ENCODE assay signal across 20 mouse cellular contexts in genomic region chr3:136742258-136743057, GRCm38 (mm10).
DNase-seq lines count a peak whose midpoint lies in the region; ATAC-seq and TF ChIP-seq lines count a peak whose summit lies in the region.
"Had no signal": no experiment of that assay in that cellular context is flagged by ENCODE, and none has a peak within 500 bp of the region (broad histone marks: within the 10 kb centered on the region; RNA-seq: fewer than 3 reads in every experiment).

No protein-coding gene starts in this region.

- no peak for DNase-seq in heart, adult 2 months
- DNase-seq in 416B (ENCODE audit: low read depth) (peak; percentile 45), CH12.LX (ENCODE audit: extremely low read depth) (peak; percentile 98)
- peak; percentile 82 for DNase-seq in induced T-regulatory cell, adult 2 months (ENCODE audit: low read depth)
- DNase-seq in urinary bladder, postnatal 4 days (ENCODE audit: low spot score in 2 of 2): no peak
- no peak for DNase-seq in layer of hippocampus, adult 9-10 months (ENCODE audit: low spot score)
- no peak for DNase-seq in gastrocnemius, postnatal 25 days
- DNase-seq: adrenal gland, postnatal 36 days; cerebellum, adult 11-12 months; heart, adult 11 months; kidney, adult 9 months; midbrain, embryonic 14.5 days; thymus, postnatal 14 days had no signal

- dilution Hi-C loops in CH12.LX (cut with MboI; ENCODE audit: extremely low pct_ligation_motif_present, extremely low pct_unique_long_range_greater_than_20kb, low sequenced_read_pairs): no loop called here

- H3K4me1 ChIP-seq in heart, embryonic 14.5 days (ENCODE audit: control insufficient read depth in 2 of 2, insufficient read depth in 2 of 2, low read length in 2 of 2): peaks cover 16 to 37% of the 10 kb centered on the region in 2 experiments
- H3K4me1 ChIP-seq in heart, adult 2 months (ENCODE audit: control insufficient read depth, insufficient read depth, low read length): peaks cover 12% of the 10 kb centered on the region
- H3K4me1 ChIP-seq in CH12.LX (ENCODE audit: control insufficient read depth in 1 of 2, insufficient read depth in 2 of 2): peaks cover 58 to 96% of the 10 kb centered on the region in 2 experiments

- no peaks in the 10 kb centered on the region for H3K27me3 ChIP-seq in heart, embryonic 14.5 days (ENCODE audit: control insufficient read depth, insufficient read depth, low read length)
- H3K27me3 ChIP-seq in heart, adult 2 months (ENCODE audit: control insufficient read depth, insufficient read depth, low read length): no peaks in the 10 kb centered on the region
- H3K27me3 ChIP-seq in CH12.LX (replicated peaks): no peaks in the 10 kb centered on the region
- H3K27me3 ChIP-seq: hindbrain, embryonic 15.5 days; neural tube, embryonic 13.5 days had no signal

- no peak overlapping the region for H3K9ac ChIP-seq in heart, embryonic 14.5 days (ENCODE audit: low read length)
- no peak overlapping the region for H3K9ac ChIP-seq in heart, adult 2 months (ENCODE audit: low read depth, low read length)
- H3K9ac ChIP-seq in CH12.LX (ENCODE audit: insufficient read depth, low read depth): no peak overlapping the region
- H3K9ac ChIP-seq: hindbrain, embryonic 15.5 days; liver, embryonic 14.5 days; neural tube, embryonic 13.5 days had no signal

- no peaks in the 10 kb centered on the region for H3K9me3 ChIP-seq in heart, embryonic 14.5 days (ENCODE audit: control insufficient read depth, low read length)
- H3K9me3 ChIP-seq in CH12.LX (replicated peaks; ENCODE audit: low read length): no peaks in the 10 kb centered on the region
- H3K9me3 ChIP-seq: hindbrain, embryonic 15.5 days; limb, embryonic 10.5 days; neural tube, embryonic 13.5 days had no signal

- no peaks in the 10 kb centered on the region for H3K36me3 ChIP-seq in heart, embryonic 14.5 days (ENCODE audit: control insufficient read depth, insufficient read depth, low read length)
- H3K36me3 ChIP-seq in heart, adult 2 months (ENCODE audit: control insufficient read depth, insufficient read depth, low read length): peaks cover 4% of the 10 kb centered on the region; the same call in 1 of the 2 replicates
- peaks cover 0 to 14% of the 10 kb centered on the region in 2 experiments for H3K36me3 ChIP-seq in CH12.LX (replicated peaks in 1 of 2; ENCODE audit: control insufficient read depth in 1 of 2, insufficient read depth in 1 of 2, low read length in 1 of 2)
- H3K36me3 ChIP-seq: hindbrain, embryonic 15.5 days; limb, embryonic 10.5 days; neural tube, embryonic 13.5 days had no signal

- TF ChIP-seq CTCF in heart, adult 2 months (IDR thresholded peaks at IDR 0.05): no peak
- no peak for TF ChIP-seq CTCF in CH12.LX (conservative IDR thresholded peaks at IDR 0.05 in 1 of 2, IDR thresholded peaks at IDR 0.05 in 1 of 2; ENCODE audit: low read depth in 2 of 2, low read length in 2 of 2)

- TF ChIP-seq POLR2A in heart, adult 2 months (IDR thresholded peaks at IDR 0.05; ENCODE audit: insufficient read depth, low read depth, low read length): no peak
- TF ChIP-seq POLR2A in CH12.LX (IDR thresholded peaks at IDR 0.05; ENCODE audit: low read depth, low read length): no peak

- 49% methylated on average over 9 of the region's 9 CpGs for WGBS in heart, embryonic 14.5 days
- 60% methylated on average over 9 of the region's 9 CpGs for whole genome bisulfite sequencing in heart, adult 2 months

- no peak overlapping the region for H3K4me2 ChIP-seq in heart, embryonic 14.5 days (ENCODE audit: low read length)
- H3K4me2 ChIP-seq in CH12.LX (ENCODE audit: insufficient read depth, low read depth, poor library complexity, severe bottlenecking): peak overlapping the region; percentile 26
- H3K4me2 ChIP-seq: hindbrain, embryonic 15.5 days; neural tube, embryonic 13.5 days had no signal

- peaks cover 14% of the 10 kb centered on the region for H3K79me2 ChIP-seq in heart, adult 2 months (replicated peaks; ENCODE audit: control insufficient read depth, insufficient read depth, low read length)
- H3K79me2 ChIP-seq in CH12.LX (replicated peaks; ENCODE audit: control insufficient read depth, extremely low read depth, insufficient read depth, poor library complexity, severe bottlenecking): peaks cover 59% of the 10 kb centered on the region

- peak; percentile 16 for TF ChIP-seq RAD21 in CH12.LX (IDR thresholded peaks at IDR 0.05; ENCODE audit: low read depth, low read length)

- H3K27ac ChIP-seq in heart, embryonic 14.5 days (replicated peaks in 1 of 2; ENCODE audit: control insufficient read depth in 1 of 2, insufficient read depth in 1 of 2, low read depth in 2 of 2, low read length in 2 of 2): peak overlapping the region; percentile 2 to 19; a peak in 1 of 4 replicates
- no peak overlapping the region for H3K27ac ChIP-seq in heart, adult 2 months
- H3K27ac ChIP-seq in CH12.LX (ENCODE audit: insufficient read depth, low read depth): peak overlapping the region; percentile 72
- H3K27ac ChIP-seq: hindbrain, embryonic 15.5 days; limb, embryonic 10.5 days; liver, embryonic 14.5 days; neural tube, embryonic 13.5 days had no signal

- intact Hi-C loops in heart, adult 2 months (cut with DNase I): loop anchor here (2.0 to 5.0 kb wide), 2 partner anchors 16 to 60 kb away; no protein-coding TSS in a partner anchor

- in situ Hi-C loops in CH12.LX (cut with MboI; ENCODE audit: low pct_ligation_motif_present, low pct_unique_long_range_greater_than_20kb, low sequenced_read_pairs): loop anchor here (5.0 kb wide), 1 partner anchor 70 kb away; the partner anchor contains the start of gene Ppp3ca

- H3K4me3 ChIP-seq in heart, embryonic 14.5 days (ENCODE audit: control insufficient read depth in 1 of 2, insufficient read depth in 1 of 2, low read depth in 1 of 2, low read length in 2 of 2): no peak overlapping the region
- no peak overlapping the region for H3K4me3 ChIP-seq in heart, adult 2 months
- H3K4me3 ChIP-seq in CH12.LX (replicated peaks in 1 of 3; ENCODE audit: low read depth in 2 of 3, low read length in 2 of 3, poor library complexity in 1 of 3): no peak overlapping the region
- H3K4me3 ChIP-seq: erythroblast, embryonic 14.5 days; hindbrain, embryonic 15.5 days; layer of hippocampus, adult 2 months; limb, embryonic 10.5 days; neural tube, embryonic 13.5 days had no signal

- ATAC-seq in heart, embryonic 14.5 days (ENCODE audit: insufficient number of reproducible peaks, insufficient read depth, low FRiP score, low read depth): no peak

- no peak for TF ChIP-seq EP300 in heart, adult 2 months (IDR thresholded peaks at IDR 0.05; ENCODE audit: insufficient read depth, low read depth, low read length)
- peak; percentile 99 for TF ChIP-seq EP300 in CH12.LX (IDR thresholded peaks at IDR 0.05; ENCODE audit: low read length)

TF ChIP-seq in CH12.LX, 34 proteins besides CTCF, POLR2A, EP300 and RAD21 (continues in another document):
- TF ChIP-seq ETS1 (conservative IDR thresholded peaks at IDR 0.05; ENCODE audit: low read depth, low read length) (peak; percentile 97), KAT2A (IDR thresholded peaks at IDR 0.05; ENCODE audit: insufficient replicate concordance, low read length) (no peak), ZC3H11A (IDR thresholded peaks at IDR 0.05; ENCODE audit: low read depth, low read length) (no peak), JUND (conservative IDR thresholded peaks at IDR 0.05; ENCODE audit: low read depth, low read length) (peak; percentile 98), MEF2A (IDR thresholded peaks at IDR 0.05; ENCODE audit: borderline replicate concordance, low read depth, low read length) (peak; percentile 94), E2F4 (IDR thresholded peaks at IDR 0.05; ENCODE audit: insufficient replicate concordance, low read depth, low read length) (0 out of 2 replicates have a peak, but pooled peaks have one; percentile 39), NRF1 (IDR thresholded peaks at IDR 0.05; ENCODE audit: low read depth, low read length) (no peak), MYC (IDR thresholded peaks at IDR 0.05; ENCODE audit: low read depth, low read length) (peak; percentile 69), HCFC1 (IDR thresholded peaks at IDR 0.05; ENCODE audit: low read depth, low read length) (peak; percentile 31; the same call in 1 of the 2 replicates), BHLHE40 (IDR thresholded peaks at IDR 0.05; ENCODE audit: low read depth, low read length) (peak; percentile 91), SIN3A (IDR thresholded peaks at IDR 0.05; ENCODE audit: low read length) (no peak; the same call in 1 of the 2 replicates), ZNF384 (IDR thresholded peaks at IDR 0.05; ENCODE audit: low read depth, low read length) (no peak; the same call in 1 of the 2 replicates), MAX (IDR thresholded peaks at IDR 0.05; ENCODE audit: low read length) (peak; percentile 35), RCOR1 (conservative IDR thresholded peaks at IDR 0.05; ENCODE audit: low read depth, low read length) (peak; percentile 96), UBTF (IDR thresholded peaks at IDR 0.05; ENCODE audit: low read depth, low read length) (no peak; the same call in 1 of the 2 replicates), IRF4 (IDR thresholded peaks at IDR 0.05; ENCODE audit: low read depth, low read length) (peak; percentile 99), MAFK (IDR thresholded peaks at IDR 0.05; ENCODE audit: insufficient replicate concordance, low read length) (peak; percentile 89), USF1 (IDR thresholded peaks at IDR 0.05; ENCODE audit: low read depth, low read length) (no peak), NELFE (IDR thresholded peaks at IDR 0.05; ENCODE audit: low read depth, low read length) (no peak), CHD2 (IDR thresholded peaks at IDR 0.05; ENCODE audit: low read length) (peak; percentile 67), CHD1 (IDR thresholded peaks at IDR 0.05; ENCODE audit: low read depth, low read length) (no peak; the same call in 1 of the 2 replicates), GABPA (IDR thresholded peaks at IDR 0.05; ENCODE audit: insufficient replicate concordance, low read depth, low read length) (no peak), USF2 (conservative IDR thresholded peaks at IDR 0.05; ENCODE audit: low read depth, low read length) (no peak), JUN (IDR thresholded peaks at IDR 0.05; ENCODE audit: insufficient read depth, low read depth, low read length) (peak; percentile 95), MAZ (IDR thresholded peaks at IDR 0.05; ENCODE audit: low read depth, low read length) (peak; percentile 86; the same call in 1 of the 2 replicates), SMC3 (IDR thresholded peaks at IDR 0.05; ENCODE audit: low read depth, low read length) (no peak; the same call in 1 of the 2 replicates), ZKSCAN1 (IDR thresholded peaks at IDR 0.05; ENCODE audit: borderline replicate concordance, low read depth, low read length) (no peak), PAX5 (IDR thresholded peaks at IDR 0.05; ENCODE audit: low read length) (no peak), POLR2AphosphoS2 (IDR thresholded peaks at IDR 0.05; ENCODE audit: low read depth, low read length) (no peak), TCF12 (IDR thresholded peaks at IDR 0.05; ENCODE audit: low read depth, low read length) (peak; percentile 90), ZMIZ1 (IDR thresholded peaks at IDR 0.05; ENCODE audit: low read depth, low read length) (no peak)

Comparison
In these comparisons a context has a peak if more than half of its experiments do, and no peak if none do; other contexts are left out.
1. DNase-seq: peak in 416B (single experiment), CH12.LX (single experiment) and induced T-regulatory cell, adult 2 months (single experiment); none in heart, adult 2 months (0 of 2), urinary bladder, postnatal 4 days (0 of 2), layer of hippocampus, adult 9-10 months (single experiment) and gastrocnemius, postnatal 25 days (single experiment).